Mouse (Mus musculus): ENCODE results near the gene Prr13. TPM values are rescaled to one million over a fixed set of nuclear protein-coding genes. Genes with fewer than 3 reads are reported as not detected.

The Prr13 gene
- total and polyA plus RNA-seq, 3 experiments, result 17.3 to 73.3 TPM; not detected in 1

DNA sequence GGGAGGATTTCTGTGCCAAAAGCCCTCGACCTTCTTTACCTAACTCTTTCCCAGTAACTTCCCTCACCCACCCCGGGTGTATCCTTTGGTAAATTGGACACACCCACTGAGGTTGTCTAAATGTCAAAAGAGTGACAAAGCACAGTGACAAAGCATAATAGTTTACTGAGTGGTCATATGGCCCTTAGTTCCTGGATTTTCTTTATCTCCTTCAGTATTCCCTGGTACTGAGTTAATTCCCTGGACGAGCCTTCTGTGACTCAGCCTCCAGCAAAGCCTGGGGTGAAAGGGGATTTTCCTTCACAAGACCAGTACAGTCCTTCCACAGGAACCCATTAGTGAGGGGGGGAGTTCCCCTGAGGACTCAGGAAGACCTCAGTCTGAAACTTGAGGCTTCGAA is 2.1 kb downstream of the Prr13 start (continued):
- no peak for TF ChIP-seq MAZ (IDR thresholded peaks at IDR 0.05; ENCODE audit: low read depth, low read length)
- no peak for TF ChIP-seq MYB (IDR thresholded peaks at IDR 0.05; ENCODE audit: low read depth, low read length)
- TF ChIP-seq ZC3H11A (IDR thresholded peaks at IDR 0.05; ENCODE audit: low read depth, low read length), result no peak
- TF ChIP-seq CTCF (IDR thresholded peaks at IDR 0.05 in 2 of 3, conservative IDR thresholded peaks at IDR 0.05 in 1 of 3; ENCODE audit: control insufficient read depth in 1 of 3, insufficient read depth in 1 of 3, low read depth in 2 of 3, low read length in 3 of 3, poor library complexity in 1 of 3, severe bottlenecking in 1 of 3), result no peak
- no peak for TF ChIP-seq GATA1 (IDR thresholded peaks at IDR 0.05; ENCODE audit: low read depth, low read length)
- 0 out of 4 replicates have a peak, but pooled peaks of 1 of the 2 experiments have one; percentile 23 for TF ChIP-seq EP300 (IDR thresholded peaks at IDR 0.05; ENCODE audit: low read depth in 1 of 2, low read length in 2 of 2)
- peak; percentile 22; the same call in 1 of the 2 replicates for TF ChIP-seq USF1 (IDR thresholded peaks at IDR 0.05; ENCODE audit: low read depth, low read length)

DNA sequence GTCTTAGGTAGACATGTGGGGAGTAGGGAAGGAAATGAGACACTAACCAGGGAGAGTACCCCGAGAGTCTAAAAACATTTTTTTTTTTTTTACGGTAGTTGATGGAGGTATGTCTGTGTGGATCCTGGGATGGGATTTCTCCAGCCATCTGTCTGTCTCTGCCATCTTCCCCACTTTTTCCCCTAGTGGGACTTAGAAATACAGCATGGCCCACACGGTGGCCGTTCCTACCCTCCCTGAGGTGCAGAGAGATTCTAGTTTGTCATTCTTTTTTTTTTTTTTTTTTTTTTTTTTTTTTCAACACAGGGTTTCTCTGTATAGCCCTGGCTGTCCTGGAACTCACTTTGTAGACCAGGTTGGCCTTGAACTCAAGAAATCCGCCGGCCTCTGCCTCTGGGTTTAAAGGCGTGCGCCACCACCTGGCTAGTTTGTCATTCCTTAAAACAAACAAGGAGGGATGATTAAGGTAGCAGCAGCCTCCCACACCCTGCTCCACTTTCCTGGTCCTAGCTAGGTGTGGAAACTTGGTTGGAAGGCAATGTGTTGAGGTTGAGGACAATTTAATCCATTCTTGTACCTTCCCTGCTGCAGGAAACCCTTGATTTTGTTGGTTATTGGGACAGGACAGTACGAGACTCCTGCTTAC is 2.7 kb downstream of the Prr13 start:
- Histone ChIP-seq H3K27ac (ENCODE audit: control insufficient read depth, low read depth, low read length) (peak overlapping the region; percentile 36; the same call in 1 of the 2 replicates), H3K36me3 (ENCODE audit: control insufficient read depth in 1 of 2, insufficient read depth in 2 of 2, low read length in 2 of 2) (peaks cover 0 to 26% of the 10 kb centered on the region in 2 experiments; a peak in 2 of 4 replicates), H3K9me3 (replicated peaks; ENCODE audit: insufficient read depth, low read length) (no peaks in the 10 kb centered on the region), H3K4me3 (ENCODE audit: control insufficient read depth in 1 of 2, insufficient read depth in 1 of 2, low read depth in 2 of 2, low read length in 2 of 2) (no peak overlapping the region), H3K27me3 (ENCODE audit: control insufficient read depth in 1 of 2, insufficient read depth in 2 of 2, low read length in 2 of 2) (no peaks in the 10 kb centered on the region), H3K4me1 (ENCODE audit: control insufficient read depth in 1 of 2, insufficient read depth in 2 of 2, low read length in 2 of 2) (peaks cover 5 to 33% of the 10 kb centered on the region in 2 experiments), H3K9ac (ENCODE audit: control insufficient read depth, low read depth, low read length, poor library complexity, severe bottlenecking) (peak overlapping the region; percentile 4; the same call in 1 of the 2 replicates), H3K79me2 (ENCODE audit: control insufficient read depth, insufficient read depth, low read length, poor library complexity) (peaks cover 2% of the 10 kb centered on the region; the same call in 1 of the 2 replicates)
- TF ChIP-seq TAL1 (IDR thresholded peaks at IDR 0.05; ENCODE audit: low read length) (no peak), CTCF (IDR thresholded peaks at IDR 0.05 in 2 of 3, conservative IDR thresholded peaks at IDR 0.05 in 1 of 3; ENCODE audit: control insufficient read depth in 1 of 3, insufficient read depth in 1 of 3, low read depth in 2 of 3, low read length in 3 of 3, poor library complexity in 1 of 3, severe bottlenecking in 1 of 3) (no peak), E2F4 (IDR thresholded peaks at IDR 0.05; ENCODE audit: borderline replicate concordance, low read depth, low read length) (no peak), ZNF384 (IDR thresholded peaks at IDR 0.05; ENCODE audit: low read depth, low read length) (peak; percentile 49), CHD1 (IDR thresholded peaks at IDR 0.05; ENCODE audit: low read depth, low read length) (no peak)
- DNase-seq (ENCODE audit: low read depth, low spot score), result no peak

DNA sequence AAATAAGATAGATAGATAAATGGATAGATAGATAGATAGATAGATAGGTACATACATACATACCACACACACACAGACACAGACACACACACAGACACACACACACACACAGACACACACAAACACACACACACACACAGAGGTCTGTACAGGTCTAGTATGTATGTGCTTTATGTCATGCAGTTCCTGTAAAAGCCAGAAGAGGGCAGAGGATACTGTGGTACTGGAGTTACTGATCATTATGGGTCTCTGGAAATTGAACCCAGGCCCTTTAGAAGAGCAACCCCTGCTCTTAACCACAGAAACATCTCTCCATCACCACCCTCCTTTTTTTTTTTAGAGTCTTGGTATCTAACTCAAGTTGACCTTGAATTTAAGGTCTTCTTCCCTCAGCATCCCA is 4.8 kb downstream of the Prr13 start:
- Histone ChIP-seq H3K36me3 (ENCODE audit: control insufficient read depth in 1 of 2, insufficient read depth in 2 of 2, low read length in 2 of 2) (peaks cover 0 to 13% of the 10 kb centered on the region in 2 experiments; a peak in 2 of 4 replicates), H3K9me3 (replicated peaks; ENCODE audit: insufficient read depth, low read length) (no peaks in the 10 kb centered on the region), H3K27me3 (ENCODE audit: control insufficient read depth in 1 of 2, insufficient read depth in 2 of 2, low read length in 2 of 2) (no peaks in the 10 kb centered on the region), H3K4me1 (ENCODE audit: control insufficient read depth in 1 of 2, insufficient read depth in 2 of 2, low read length in 2 of 2) (peaks cover 5 to 20% of the 10 kb centered on the region in 2 experiments), H3K79me2 (ENCODE audit: control insufficient read depth, insufficient read depth, low read length, poor library complexity) (peaks cover 2% of the 10 kb centered on the region; the same call in 1 of the 2 replicates), H3K9ac (ENCODE audit: control insufficient read depth, low read depth, low read length, poor library complexity, severe bottlenecking) (no peak overlapping the region), H3K4me3 (ENCODE audit: control insufficient read depth in 1 of 2, insufficient read depth in 1 of 2, low read depth in 2 of 2, low read length in 2 of 2) (no peak overlapping the region), H3K27ac (ENCODE audit: control insufficient read depth, low read depth, low read length) (no peak overlapping the region)
- DNase-seq (ENCODE audit: low read depth, low spot score), result peak; percentile 83
- TF ChIP-seq USF1 (IDR thresholded peaks at IDR 0.05; ENCODE audit: low read depth, low read length) (no peak), MEF2A (IDR thresholded peaks at IDR 0.05; ENCODE audit: extremely low read depth, insufficient replicate concordance, low read depth, low read length, poor library complexity, severe bottlenecking) (no peak), MYB (IDR thresholded peaks at IDR 0.05; ENCODE audit: low read depth, low read length) (no peak), JUND (IDR thresholded peaks at IDR 0.05; ENCODE audit: low read depth, low read length) (no peak), MXI1 (IDR thresholded peaks at IDR 0.05; ENCODE audit: low read depth, low read length) (no peak), MYC (IDR thresholded peaks at IDR 0.05; ENCODE audit: low read depth, low read length) (no peak), CTCF (IDR thresholded peaks at IDR 0.05 in 2 of 3, conservative IDR thresholded peaks at IDR 0.05 in 1 of 3; ENCODE audit: control insufficient read depth in 1 of 3, insufficient read depth in 1 of 3, low read depth in 2 of 3, low read length in 3 of 3, poor library complexity in 1 of 3, severe bottlenecking in 1 of 3) (peak; percentile 10 to 71 (median 71); a peak in 4 of 6 replicates), MAZ (IDR thresholded peaks at IDR 0.05; ENCODE audit: low read depth, low read length) (no peak), SMC3 (IDR thresholded peaks at IDR 0.05; ENCODE audit: low read depth, low read length) (peak; percentile 82), KAT2A (conservative IDR thresholded peaks at IDR 0.05; ENCODE audit: low read depth, low read length) (no peak), ZC3H11A (IDR thresholded peaks at IDR 0.05; ENCODE audit: low read depth, low read length) (peak; percentile 73), POLR2AphosphoS5 (IDR thresholded peaks at IDR 0.05; ENCODE audit: borderline replicate concordance, low read depth, low read length) (no peak), NELFE (IDR thresholded peaks at IDR 0.05; ENCODE audit: low read depth, low read length) (no peak), ELF1 (IDR thresholded peaks at IDR 0.05; ENCODE audit: low read depth, low read length) (no peak), ETS1 (IDR thresholded peaks at IDR 0.05; ENCODE audit: low read depth, low read length) (no peak), RAD21 (IDR thresholded peaks at IDR 0.05; ENCODE audit: low read depth, low read length) (peak; percentile 69), HCFC1 (IDR thresholded peaks at IDR 0.05; ENCODE audit: low read depth, low read length) (no peak), RCOR1 (IDR thresholded peaks at IDR 0.05; ENCODE audit: low read depth, low read length) (no peak), USF2 (IDR thresholded peaks at IDR 0.05; ENCODE audit: borderline replicate concordance in 1 of 2, insufficient read depth in 1 of 2, low read depth in 1 of 2, low read length in 2 of 2) (no peak), SIN3A (IDR thresholded peaks at IDR 0.05; ENCODE audit: low read length) (no peak)

All from MEL (cell line).